Mouse (Mus musculus) forebrain, embryonic 15.5 days (tissue): ENCODE results near the gene L3mbtl2. TPM values are rescaled to one million over a fixed set of nuclear protein-coding genes. Genes with fewer than 3 reads are reported as not detected.
A peak's percentile ranks its signal among the peaks of the same experiment; 100 is the strongest.
"Not testable (repeated sequence)": the region's sequence is repeated elsewhere in the genome, so short reads cannot be mapped to it uniquely, and the experiment has no call there.

ENCODE experiments used
- ATAC-seq: fragments of 200-750 bp; cut with Nextera tagmentation; replicated peaks from 2 replicates; pipeline ENCODE4 v1.8.0; 2017; ENCODE audit warnings: mild to moderate bottlenecking, moderate TSS enrichment, moderate library complexity
- H3K27ac ChIP-seq: fragments of 300-500 bp; sonication (generic); replicated peaks from 2 replicates; pipeline ENCODE4 v1.5.1; 2015; ENCODE audit warnings: mild to moderate bottlenecking, inconsistent platforms
- H3K27me3 ChIP-seq: fragments of 300-500 bp; sonication (generic); 2 replicates; pipeline ENCODE4 v1.6.1; 2015; ENCODE audit warnings: inconsistent platforms
- H3K36me3 ChIP-seq: fragments of 300-500 bp; sonication (generic); 2 replicates; pipeline ENCODE4 v1.6.1; 2015; ENCODE audit warnings: mild to moderate bottlenecking, inconsistent platforms
- H3K4me1 ChIP-seq: fragments of 300-500 bp; sonication (generic); 2 replicates; pipeline ENCODE4 v1.6.1; 2015; ENCODE audit warnings: inconsistent platforms
- H3K4me2 ChIP-seq: fragments of 300-500 bp; sonication (generic); replicated peaks from 2 replicates; pipeline ENCODE4 v1.6.1; 2015; ENCODE audit warnings: mild to moderate bottlenecking, inconsistent platforms
- H3K4me3 ChIP-seq: fragments of 300-500 bp; sonication (generic); 2 replicates; pipeline ENCODE4 v1.5.1; 2015; ENCODE audit warnings: mild to moderate bottlenecking, inconsistent platforms
- H3K9ac ChIP-seq: fragments of 300-500 bp; sonication (generic); replicated peaks from 2 replicates; pipeline ENCODE4 v1.6.1; 2015; ENCODE audit warnings: mild to moderate bottlenecking, inconsistent platforms
- H3K9me3 ChIP-seq: fragments of 300-500 bp; sonication (generic); 2 replicates; pipeline ENCODE4 v1.6.1; 2016; ENCODE audit warnings: inconsistent platforms
- WGBS: fragments of 180-500 bp; shearing (Covaris S2); methylation state at CpG from one replicate; pipeline ENCODE4 v1.1.7; 2015; ENCODE audit warnings: mixed read lengths; 5-methylcytosine and 5-hydroxymethylcytosine counted together
- polyA plus RNA-seq: library from polyadenylated mRNA; unstranded; fragments of >200 nt; fragmentation: Nextera tagmentation; extraction: Ambion mirVana; gene quantifications from 2 replicates; pipeline ENCODE4 v1.2.1, GENCODE M21; 2015

The L3mbtl2 gene
- polyA plus RNA-seq, 1 experiment from 2014 or later, result 31.6 TPM

DNA sequence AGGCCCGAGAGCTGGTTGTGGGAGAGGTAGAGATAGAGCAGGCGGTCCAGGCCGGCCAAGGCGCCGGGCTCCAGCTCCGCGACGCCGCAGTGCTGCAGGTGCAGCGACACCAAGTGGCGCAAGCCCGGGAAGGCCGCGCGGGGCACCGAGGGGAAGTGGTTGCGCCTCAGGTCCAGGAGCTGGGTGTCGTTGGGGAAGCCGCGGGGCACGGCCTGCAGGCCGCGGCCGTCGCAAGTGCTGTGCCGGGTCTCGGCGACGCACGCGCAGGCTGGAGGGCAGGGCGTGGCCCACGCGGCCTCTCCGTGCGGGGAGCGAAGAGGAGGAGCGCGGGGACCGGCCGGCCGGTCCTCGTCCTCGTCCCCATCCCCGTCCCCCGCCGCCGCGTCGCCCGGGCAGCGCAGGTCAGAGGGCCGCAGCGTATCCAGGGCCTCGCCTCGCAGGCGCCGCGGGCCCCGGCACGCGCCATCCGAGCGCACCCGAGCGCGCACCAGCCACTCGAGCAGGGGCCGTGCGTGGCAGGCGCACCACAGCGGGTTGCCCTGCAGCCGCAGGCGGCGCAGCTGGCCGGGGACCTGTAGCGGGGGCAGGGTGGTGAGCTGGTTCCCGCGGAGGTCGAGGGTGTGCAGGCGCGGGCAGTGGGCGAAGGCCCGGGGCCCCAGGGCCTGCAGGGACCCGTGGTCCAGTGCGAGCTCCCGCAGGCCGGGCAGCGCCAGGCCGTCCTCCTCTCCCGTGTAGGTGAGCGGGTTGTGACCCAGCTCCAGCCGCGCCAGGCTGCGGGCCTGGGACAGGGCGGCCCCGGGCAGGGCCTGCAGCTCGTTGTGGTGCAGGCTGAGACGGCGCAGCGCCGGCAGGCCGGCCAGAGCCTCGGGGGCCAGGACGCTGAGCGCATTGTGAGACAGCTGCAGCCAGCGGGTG, 30.5 kb downstream of the L3mbtl2 start:
- Histone ChIP-seq H3K27me3 (peaks cover 21% of the 10 kb centered on the region), H3K4me3 (peak overlapping the region; percentile 51), H3K4me2 (peak overlapping the region; percentile 68), H3K9ac (peak overlapping the region; percentile 58), H3K9me3 (no peaks in the 10 kb centered on the region), H3K36me3 (no peaks in the 10 kb centered on the region), H3K27ac (no peak overlapping the region), H3K4me1 (peaks cover 18% of the 10 kb centered on the region)
- ATAC-seq, result peak; percentile 87
- under 1% methylated on average over 77 of the region's 107 CpGs for WGBS

DNA sequence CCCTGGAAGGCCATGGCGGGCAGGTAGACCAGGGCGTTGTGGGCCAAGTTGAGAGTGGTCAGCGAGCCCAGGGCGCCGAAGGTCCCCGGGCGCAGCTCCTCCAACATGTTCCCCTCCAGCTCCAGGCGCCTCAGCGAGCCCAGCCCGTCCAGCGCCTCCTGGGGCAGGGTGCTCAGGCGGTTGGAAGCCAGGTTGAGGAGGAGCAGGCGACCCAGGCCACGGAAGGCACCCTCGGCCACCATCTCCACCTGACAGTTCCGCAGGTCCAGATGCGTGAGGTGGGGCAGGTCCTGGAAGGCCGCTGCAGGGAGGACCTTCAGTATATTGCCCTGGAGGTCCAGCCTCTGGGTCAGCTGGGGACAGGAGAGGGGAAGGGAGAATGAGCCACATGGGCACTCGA, 31.2 kb downstream of the L3mbtl2 start:
- Histone ChIP-seq H3K27ac (no peak overlapping the region), H3K36me3 (no peaks in the 10 kb centered on the region), H3K27me3 (peaks cover 21% of the 10 kb centered on the region), H3K9me3 (no peaks in the 10 kb centered on the region), H3K9ac (peak overlapping the region; percentile 58), H3K4me1 (peaks cover 18% of the 10 kb centered on the region), H3K4me2 (peak overlapping the region; percentile 68), H3K4me3 (peak overlapping the region; percentile 51)
- ATAC-seq, result no peak
- 33% methylated on average over 19 of the region's 19 CpGs for WGBS

DNA sequence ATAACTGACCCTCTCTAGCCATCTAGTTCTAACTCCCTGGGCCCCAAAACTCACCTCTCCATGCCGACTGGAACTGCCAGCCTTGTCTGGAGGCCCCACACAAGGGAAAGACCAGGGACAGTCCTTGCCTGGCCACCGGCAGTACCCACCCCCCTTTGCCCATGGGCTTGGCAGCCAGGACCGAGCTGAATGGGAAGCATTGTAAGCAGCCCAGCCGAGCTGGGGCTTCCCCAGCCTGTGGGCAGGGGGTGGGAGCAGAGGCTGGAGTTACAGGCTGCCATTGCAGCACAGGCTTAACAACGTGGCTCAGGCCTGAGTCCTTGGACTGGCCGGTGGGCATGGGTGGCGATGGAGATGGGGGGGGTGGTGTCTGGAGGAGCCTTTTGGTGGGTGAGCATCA, 33.5 kb downstream of the L3mbtl2 start, which contains the start of gene Chadl:
Gene Chadl, minus strand, starts transcription at position 113 of the 400 bp plus-strand sequence.
- no peaks in the 10 kb centered on the region for H3K9me3 ChIP-seq
- H3K4me2 ChIP-seq, result no peak within 1 kb of the TSS
- H3K4me3 ChIP-seq, result no peak within 1 kb of the TSS
- H3K36me3 ChIP-seq, result no peaks in the 10 kb centered on the region
- peaks cover 17% of the 10 kb centered on the region for H3K27me3 ChIP-seq
- no peak within 1 kb of the TSS for H3K27ac ChIP-seq
- 42% methylated on average over 7 of the region's 7 CpGs for WGBS
- H3K4me1 ChIP-seq, result peaks cover 18% of the 10 kb centered on the region
- no peak within 1 kb of the TSS for H3K9ac ChIP-seq
- ATAC-seq, result 0 out of 2 replicates have a peak, but pooled peaks have one; percentile 9

GRCm38 (mm10) chr15:81697847-81698246, 34.2 kb downstream of the L3mbtl2 start:
- Histone ChIP-seq H3K4me2 (no peak overlapping the region), H3K27ac (no peak overlapping the region), H3K9me3 (no peaks in the 10 kb centered on the region), H3K4me1 (peaks cover 16% of the 10 kb centered on the region), H3K27me3 (peaks cover 10% of the 10 kb centered on the region), H3K4me3 (no peak overlapping the region), H3K36me3 (peaks cover 2% of the 10 kb centered on the region; the same call in 1 of the 2 replicates), H3K9ac (no peak overlapping the region)
- 53% methylated on average over 3 of the region's 3 CpGs for WGBS
- no peak for ATAC-seq

DNA sequence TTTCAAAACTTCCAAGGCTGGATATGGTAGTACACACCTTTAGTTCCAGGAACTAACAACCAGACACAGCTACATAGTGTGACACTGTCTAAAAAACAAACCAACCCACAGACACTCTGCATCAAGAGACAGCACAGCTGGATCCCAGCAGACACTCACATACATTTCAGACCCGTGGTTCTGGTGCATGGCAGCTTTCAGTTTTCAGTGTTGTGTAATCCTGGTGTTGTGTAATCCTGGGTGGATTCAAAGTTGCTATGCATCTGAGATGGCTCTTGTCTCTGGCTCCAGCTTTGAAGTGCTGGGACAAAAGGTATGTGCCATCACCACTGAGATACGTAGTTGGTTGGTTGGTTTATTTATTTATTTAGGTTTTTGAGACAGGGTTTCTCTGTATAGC, 34.8 kb downstream of the L3mbtl2 start:
- H3K9ac ChIP-seq, result no peak overlapping the region
- H3K27me3 ChIP-seq, result peaks cover 6% of the 10 kb centered on the region; the same call in 1 of the 2 replicates
- 68% methylated on average over 2 of the region's 2 CpGs for WGBS
- no peak overlapping the region for H3K27ac ChIP-seq
- H3K9me3 ChIP-seq, result no peaks in the 10 kb centered on the region
- H3K4me3 ChIP-seq, result no peak overlapping the region
- no peak for ATAC-seq
- peaks cover 9% of the 10 kb centered on the region for H3K36me3 ChIP-seq
- peaks cover 9% of the 10 kb centered on the region for H3K4me1 ChIP-seq
- H3K4me2 ChIP-seq, result no peak overlapping the region

DNA sequence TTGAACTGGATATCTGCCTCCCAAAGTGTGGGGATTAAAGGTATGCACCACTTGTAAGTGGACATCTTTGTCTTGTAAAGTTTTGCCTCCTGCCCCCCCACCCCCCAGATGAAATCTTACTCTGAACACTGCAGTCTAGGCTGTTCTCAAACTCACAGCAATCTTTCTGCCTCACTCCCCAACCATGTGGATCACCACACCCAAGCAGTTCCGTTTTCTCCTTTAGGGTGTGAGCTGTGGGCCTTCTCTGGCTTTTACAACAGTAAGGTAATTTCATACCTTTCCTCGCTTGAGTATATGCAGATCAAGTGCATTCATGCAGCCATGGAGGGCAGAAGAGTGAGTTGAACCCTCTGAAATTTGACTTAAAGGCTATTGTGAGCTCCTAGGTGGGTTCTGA, 36.5 kb downstream of the L3mbtl2 start:
- Histone ChIP-seq H3K27me3 (no peaks in the 10 kb centered on the region), H3K9ac (no peak overlapping the region), H3K4me1 (no peaks in the 10 kb centered on the region), H3K27ac (no peak overlapping the region), H3K4me3 (no peak overlapping the region), H3K4me2 (no peak overlapping the region), H3K36me3 (peaks cover 24% of the 10 kb centered on the region), H3K9me3 (no peaks in the 10 kb centered on the region)
- WGBS, result 83% methylated on average over 2 of the region's 2 CpGs
- no peak for ATAC-seq

DNA sequence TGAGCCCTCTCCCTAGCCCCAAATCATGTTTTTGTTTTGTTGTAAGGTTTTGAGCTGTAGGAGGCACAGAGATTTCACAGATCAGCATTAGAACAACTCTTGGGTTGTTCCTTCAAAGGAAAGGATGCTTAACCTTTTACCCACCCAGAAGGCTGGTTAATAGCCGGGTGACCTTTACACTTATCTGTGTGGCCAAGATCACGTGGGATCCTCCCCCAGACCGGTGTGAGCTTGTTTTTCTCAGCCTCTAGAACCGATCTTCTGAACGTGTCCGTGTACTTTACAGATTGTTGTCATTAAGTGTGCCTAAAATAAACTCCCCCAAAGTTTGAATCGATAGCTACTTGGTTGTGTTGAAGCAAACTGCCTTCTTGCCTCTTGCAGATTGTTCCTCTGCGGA, 36.9 kb downstream of the L3mbtl2 start:
- H3K9ac ChIP-seq, result no peak overlapping the region
- no peaks in the 10 kb centered on the region for H3K27me3 ChIP-seq
- H3K36me3 ChIP-seq, result peaks cover 28% of the 10 kb centered on the region
- no peak for ATAC-seq
- no peak overlapping the region for H3K4me3 ChIP-seq
- H3K9me3 ChIP-seq, result no peaks in the 10 kb centered on the region
- H3K4me2 ChIP-seq, result no peak overlapping the region
- no peaks in the 10 kb centered on the region for H3K4me1 ChIP-seq
- WGBS, result 86% methylated on average over 8 of the region's 8 CpGs
- H3K27ac ChIP-seq, result no peak overlapping the region

GRCm38 (mm10) chr15:81701350-81701749, 37.7 kb downstream of the L3mbtl2 start:
- not testable (repeated sequence) for ATAC-seq, H3K4me2 ChIP-seq, H3K9ac ChIP-seq, H3K27me3 ChIP-seq, H3K9me3 ChIP-seq, H3K27ac ChIP-seq, H3K4me1 ChIP-seq, H3K4me3 ChIP-seq
- WGBS, result 78% methylated on average over 4 of the region's 4 CpGs
- peaks cover 35% of the 10 kb centered on the region for H3K36me3 ChIP-seq

GRCm38 (mm10) chr15:81702306-81703093, 38.8 kb downstream of the L3mbtl2 start:
- H3K27me3 ChIP-seq, result no peaks in the 10 kb centered on the region
- no peak for ATAC-seq
- H3K9me3 ChIP-seq, result no peaks in the 10 kb centered on the region
- WGBS, result 88% methylated on average over 13 of the region's 13 CpGs
- no peak overlapping the region for H3K4me3 ChIP-seq
- peaks cover 44% of the 10 kb centered on the region for H3K36me3 ChIP-seq
- no peak overlapping the region for H3K9ac ChIP-seq
- no peaks in the 10 kb centered on the region for H3K4me1 ChIP-seq
- no peak overlapping the region for H3K27ac ChIP-seq
- no peak overlapping the region for H3K4me2 ChIP-seq

- H3K4me1 ChIP-seq, result no peaks in the 10 kb centered on the region
- no peak overlapping the region for H3K9ac ChIP-seq
- H3K4me2 ChIP-seq, result no peak overlapping the region
- peaks cover 50% of the 10 kb centered on the region for H3K36me3 ChIP-seq
- H3K9me3 ChIP-seq, result no peaks in the 10 kb centered on the region
- no peak for ATAC-seq
- 84% methylated on average over 3 of the region's 3 CpGs for WGBS
- H3K27ac ChIP-seq, result no peak overlapping the region
- H3K27me3 ChIP-seq, result no peaks in the 10 kb centered on the region
- no peak overlapping the region for H3K4me3 ChIP-seq
Measured at GRCm38 (mm10) chr15:81703094-81703489, 39.4 kb downstream of the L3mbtl2 start.

- H3K27me3 ChIP-seq, result no peaks in the 10 kb centered on the region
- no peaks in the 10 kb centered on the region for H3K4me1 ChIP-seq
- no peaks in the 10 kb centered on the region for H3K9me3 ChIP-seq
- no peak overlapping the region for H3K27ac ChIP-seq
- no peak overlapping the region for H3K9ac ChIP-seq
- peaks cover 91% of the 10 kb centered on the region for H3K36me3 ChIP-seq
- no peak overlapping the region for H3K4me3 ChIP-seq
- no peak for ATAC-seq
- no peak overlapping the region for H3K4me2 ChIP-seq
- WGBS, result 90% methylated on average over 11 of the region's 11 CpGs
Measured at GRCm38 (mm10) chr15:81708991-81709390, 45.3 kb downstream of the L3mbtl2 start.

DNA sequence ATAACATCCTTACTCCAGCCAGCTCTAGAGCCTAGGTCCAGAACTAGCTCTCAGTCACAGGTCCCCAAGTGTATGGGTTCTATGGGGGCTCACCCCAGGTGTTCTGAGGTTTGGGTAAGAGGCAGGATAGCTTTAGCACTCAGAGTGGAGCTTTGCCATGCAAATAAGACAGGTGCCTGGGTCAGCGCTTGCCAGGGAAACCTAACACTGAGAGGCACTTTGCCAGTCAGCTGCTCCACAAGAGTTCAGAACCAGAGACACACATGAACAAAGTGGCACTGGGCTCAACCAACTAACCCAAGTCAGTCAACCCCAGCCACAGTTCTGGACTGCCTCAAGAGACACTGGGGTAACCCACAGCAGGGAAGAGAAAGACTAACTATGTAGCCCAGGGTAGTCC, 46.0 kb downstream of the L3mbtl2 start:
- WGBS, result 100% methylated on average over 1 of the region's 1 CpGs
- Histone ChIP-seq H3K4me1 (no peaks in the 10 kb centered on the region), H3K36me3 (peaks cover 87% of the 10 kb centered on the region), H3K27me3 (no peaks in the 10 kb centered on the region), H3K4me3 (no peak overlapping the region), H3K9me3 (no peaks in the 10 kb centered on the region), H3K27ac (no peak overlapping the region), H3K4me2 (no peak overlapping the region), H3K9ac (no peak overlapping the region)
- no peak for ATAC-seq
